Mouse (Mus musculus): ENCODE measurements around the gene Galnt3.

Galnt3 gene

DNA sequence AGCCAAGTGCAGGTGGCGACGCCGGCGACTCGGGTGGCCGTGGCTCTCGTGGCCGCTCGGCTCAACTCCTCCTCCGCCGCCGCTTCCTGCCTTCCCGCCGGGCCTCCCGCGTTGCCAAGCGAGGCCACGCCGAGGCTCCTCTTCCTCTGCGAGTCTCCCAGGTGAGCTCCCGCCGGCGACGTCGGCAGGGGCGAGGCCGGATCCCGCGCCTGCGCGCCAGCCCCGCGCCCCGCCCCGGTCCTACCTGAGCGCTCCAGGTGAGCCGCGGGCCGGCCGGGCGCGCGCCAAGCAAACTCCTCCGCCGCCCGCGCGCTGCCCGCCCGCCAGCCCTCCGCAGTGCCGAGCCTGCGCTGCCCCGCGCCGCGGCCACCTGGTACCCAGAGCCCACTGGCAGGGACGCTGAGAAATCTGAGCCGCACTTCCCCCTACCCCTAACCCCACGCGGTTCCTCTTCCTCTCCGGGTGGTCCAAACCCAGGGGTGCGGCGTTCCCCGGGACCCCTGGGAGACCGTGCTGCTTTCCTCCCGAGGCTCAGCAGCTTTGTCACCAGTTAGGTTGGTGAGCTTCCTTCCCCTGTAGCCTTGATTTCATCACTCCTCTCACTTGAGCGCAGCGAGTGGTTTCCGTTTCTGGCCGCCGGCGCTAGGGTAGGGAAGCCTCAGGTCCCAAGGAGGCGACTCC is at the start of gene Galnt3:
Galnt3 (minus strand) TSS at position 404 of the 681 bp plus-strand sequence.
- no peak for DNase-seq (ENCODE audit: low spot score)

DNA sequence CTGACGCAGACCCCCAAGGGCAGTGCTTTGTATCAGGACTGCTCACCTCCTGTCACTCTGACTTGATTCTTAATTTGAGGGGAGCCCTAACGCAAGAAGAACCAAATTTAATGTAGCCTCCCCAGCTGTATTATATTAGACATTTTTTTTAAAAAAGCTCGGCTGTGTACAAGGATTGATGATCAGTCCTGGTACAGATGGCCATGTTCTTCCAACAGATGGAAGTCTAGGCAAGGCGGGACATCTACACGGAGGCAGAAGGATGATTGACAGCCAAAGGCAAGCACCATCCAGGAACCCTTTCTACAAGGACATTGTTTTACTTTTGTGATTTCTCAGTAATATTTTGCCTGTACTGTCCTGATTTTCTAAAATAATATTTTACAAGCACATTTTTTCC is 48.3 kb upstream of the Galnt3 start:
- DNase-seq (ENCODE audit: low spot score) = peak; percentile 77

DNA sequence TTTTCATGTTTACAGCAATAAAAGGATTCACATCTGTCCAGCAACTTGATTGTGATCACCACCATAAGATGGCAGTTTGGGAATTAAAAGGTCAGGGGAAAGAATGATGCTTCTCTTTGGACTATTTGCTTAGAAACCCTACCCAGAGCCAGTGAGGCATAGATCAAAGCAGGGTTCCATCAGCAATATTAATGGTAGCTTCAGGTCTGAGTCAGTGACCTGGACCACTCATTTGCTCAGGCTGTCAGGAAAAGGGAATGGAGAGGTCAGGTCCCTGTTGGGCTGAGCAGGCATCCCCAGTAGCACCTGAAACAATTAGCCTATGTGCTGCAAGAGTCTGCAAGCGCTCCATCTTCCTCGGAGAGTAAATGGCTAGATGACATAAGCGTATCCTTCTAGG is 46.8 kb upstream of the Galnt3 start:
- DNase-seq (ENCODE audit: low spot score) = no peak

GRCm38 (mm10) chr2:66170721-66171120 is 45.9 kb upstream of the Galnt3 start:
- DNase-seq (ENCODE audit: low spot score) = no peak

DNA sequence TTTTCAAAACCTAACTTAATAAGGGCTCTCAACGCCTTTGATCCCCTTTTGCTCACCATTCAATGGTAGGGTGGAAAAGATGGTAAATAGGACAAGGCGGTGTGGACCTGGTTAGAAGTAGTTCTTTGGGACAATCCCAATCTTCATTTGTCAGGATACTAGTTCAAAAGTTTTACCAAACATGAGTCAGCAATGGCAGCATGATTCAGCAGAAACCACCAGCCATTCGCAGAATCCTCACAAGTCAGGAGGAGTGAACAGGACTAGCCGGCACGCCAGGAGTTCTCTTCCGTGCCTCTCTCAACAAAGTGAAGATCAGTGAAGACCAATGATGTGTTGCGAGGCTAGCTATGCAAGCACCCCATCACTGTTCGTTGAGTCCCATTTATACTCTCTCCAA is 40.2 kb upstream of the Galnt3 start:
- no peak for DNase-seq (ENCODE audit: low spot score)

GRCm38 (mm10) chr2:66158140-66158915 is 33.5 kb upstream of the Galnt3 start:
- no peak for DNase-seq (ENCODE audit: low spot score)

- DNase-seq (ENCODE audit: low spot score) = no peak
Measured at GRCm38 (mm10) chr2:66151436-66151835, 26.6 kb upstream of the Galnt3 start.

- no peak for DNase-seq (ENCODE audit: low spot score)
Measured at GRCm38 (mm10) chr2:66150531-66150930, 25.7 kb upstream of the Galnt3 start.

DNA sequence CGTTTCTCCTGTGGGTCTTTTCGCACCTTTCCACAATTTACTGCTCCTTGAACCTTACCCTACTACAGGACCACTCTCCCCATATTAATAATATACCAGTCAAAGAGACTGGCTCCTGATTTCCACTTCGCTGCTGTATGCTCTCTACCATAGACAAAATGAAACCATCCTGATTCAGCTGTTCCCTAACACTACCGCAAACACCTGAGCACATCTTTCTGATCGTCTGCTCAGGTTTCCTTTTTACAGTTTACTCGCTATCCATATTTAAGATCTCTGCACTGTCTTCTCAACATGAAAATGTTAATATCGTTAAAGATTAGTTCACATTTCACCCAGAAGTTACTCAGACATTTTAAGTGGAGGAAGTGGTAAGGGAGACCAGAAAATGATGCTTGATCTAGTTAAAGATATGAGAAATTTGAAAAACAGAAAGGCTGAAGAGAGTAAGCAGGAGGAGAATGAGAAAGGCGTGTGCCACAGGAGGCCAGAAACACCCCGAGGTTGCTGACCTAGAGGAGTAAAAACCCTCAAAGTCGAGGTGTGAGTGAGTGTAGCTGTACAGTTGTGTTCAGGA is 23.9 kb upstream of the Galnt3 start:
- no peak for DNase-seq (ENCODE audit: low spot score)

DNA sequence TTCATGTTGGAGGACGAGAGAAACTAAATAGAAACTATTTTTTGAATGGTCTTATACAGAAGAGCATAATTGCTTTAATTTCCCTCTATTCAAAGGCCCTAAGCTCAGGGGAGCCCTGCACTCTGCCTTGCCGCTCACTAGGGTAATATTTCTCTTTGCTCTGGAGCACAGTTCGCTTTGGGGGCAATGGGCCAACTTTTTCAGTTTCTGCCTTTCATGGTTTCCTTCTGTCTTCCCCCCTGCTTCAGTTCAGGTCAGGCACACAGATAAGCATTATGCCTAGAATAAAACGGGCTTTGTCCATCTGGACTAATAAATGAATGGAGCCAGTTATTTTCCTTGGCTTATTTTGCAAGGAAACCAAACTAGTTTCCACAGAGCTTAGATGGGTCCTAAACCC is 21.7 kb upstream of the Galnt3 start:
- DNase-seq (ENCODE audit: low spot score) = no peak

- DNase-seq (ENCODE audit: low spot score) = no peak
Measured at GRCm38 (mm10) chr2:66144770-66145169, 20.0 kb upstream of the Galnt3 start.

- no peak for DNase-seq (ENCODE audit: low spot score)
Measured at GRCm38 (mm10) chr2:66143284-66143683, 18.5 kb upstream of the Galnt3 start.

- DNase-seq (ENCODE audit: low spot score) = no peak
Measured at GRCm38 (mm10) chr2:66142711-66143110, 17.9 kb upstream of the Galnt3 start.

DNA sequence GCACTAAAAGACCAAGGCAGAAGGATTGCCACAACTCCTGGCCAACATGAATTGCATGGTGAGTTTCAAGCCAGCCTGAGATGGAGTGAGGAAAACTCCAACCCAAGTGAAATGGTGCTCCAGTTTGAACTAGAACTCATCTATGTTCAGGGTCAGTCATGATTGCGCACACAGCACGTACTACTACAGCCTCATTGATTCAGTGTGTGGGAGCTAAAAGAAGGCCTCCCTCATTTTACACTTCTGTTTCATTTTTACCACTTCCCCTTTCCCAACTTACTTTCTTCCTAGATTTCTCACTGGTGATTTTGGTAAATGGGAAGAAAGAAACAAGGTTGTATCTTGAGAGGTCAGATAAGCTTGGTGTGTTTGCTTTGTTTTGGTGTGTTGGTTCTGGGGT is 17.5 kb upstream of the Galnt3 start:
- DNase-seq (ENCODE audit: low spot score) = no peak

DNA sequence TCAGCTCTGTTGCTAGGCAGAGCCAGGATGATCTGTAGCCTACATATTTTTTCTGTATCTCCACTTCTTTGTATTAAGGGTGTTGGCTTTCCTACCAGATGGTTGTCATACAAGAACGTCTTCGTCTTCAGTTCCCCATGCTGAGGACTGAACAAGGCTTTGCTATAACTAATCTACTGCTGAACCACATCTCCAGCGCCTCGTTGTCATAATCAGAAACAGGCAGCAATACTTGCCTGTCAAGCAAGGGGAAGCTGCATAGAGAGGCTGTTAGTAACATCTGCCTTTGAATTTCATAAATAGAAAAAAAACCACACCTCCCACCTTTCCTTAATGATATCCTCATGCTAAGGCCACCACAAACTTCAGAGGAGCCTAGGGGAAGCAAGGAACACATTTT is 15.5 kb upstream of the Galnt3 start:
- DNase-seq (ENCODE audit: low spot score) = no peak

GRCm38 (mm10) chr2:66131862-66132544 is 7.2 kb upstream of the Galnt3 start:
- no peak for DNase-seq (ENCODE audit: low spot score)

GRCm38 (mm10) chr2:66128941-66129340 is 4.1 kb upstream of the Galnt3 start:
- DNase-seq (ENCODE audit: low spot score) = no peak

DNA sequence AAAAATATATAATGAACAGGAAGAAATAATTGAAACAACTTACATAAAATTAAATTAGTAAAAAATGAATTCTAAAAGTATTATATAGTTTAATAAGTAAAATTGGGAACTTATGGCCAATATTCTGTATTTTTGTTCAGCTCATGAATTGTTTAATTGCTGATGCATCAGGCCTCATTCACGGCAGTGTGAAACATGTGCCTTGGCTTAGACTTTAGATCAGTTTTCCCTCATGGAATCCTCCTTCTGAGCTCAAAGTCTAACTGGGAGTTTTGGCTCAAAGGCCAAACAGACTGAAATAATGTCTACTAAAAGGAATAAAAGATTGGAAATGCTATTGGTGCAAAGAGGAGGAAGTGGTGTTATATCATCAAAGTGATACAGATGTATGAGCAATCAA is 2.7 kb upstream of the Galnt3 start:
- no peak for DNase-seq (ENCODE audit: low spot score)

DNA sequence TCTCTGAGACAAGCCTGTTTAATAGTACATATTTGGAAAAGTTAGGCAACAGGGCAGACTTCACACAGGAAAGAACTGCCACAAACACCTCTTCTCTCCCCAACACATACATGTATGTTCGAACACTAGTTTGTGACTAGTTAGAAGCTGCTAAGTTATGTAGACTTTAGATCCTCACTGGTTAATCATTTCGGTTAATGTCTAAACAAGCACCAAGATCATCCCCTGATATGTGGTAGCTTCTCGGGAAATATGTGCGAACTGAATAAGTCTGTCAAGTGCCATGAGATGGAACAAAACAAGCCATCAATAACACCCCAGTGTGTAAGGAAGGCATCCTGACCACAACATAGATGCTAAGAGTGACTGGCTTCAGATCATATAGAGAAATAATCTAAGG is 2.1 kb upstream of the Galnt3 start:
- DNase-seq (ENCODE audit: low spot score) = no peak

DNA sequence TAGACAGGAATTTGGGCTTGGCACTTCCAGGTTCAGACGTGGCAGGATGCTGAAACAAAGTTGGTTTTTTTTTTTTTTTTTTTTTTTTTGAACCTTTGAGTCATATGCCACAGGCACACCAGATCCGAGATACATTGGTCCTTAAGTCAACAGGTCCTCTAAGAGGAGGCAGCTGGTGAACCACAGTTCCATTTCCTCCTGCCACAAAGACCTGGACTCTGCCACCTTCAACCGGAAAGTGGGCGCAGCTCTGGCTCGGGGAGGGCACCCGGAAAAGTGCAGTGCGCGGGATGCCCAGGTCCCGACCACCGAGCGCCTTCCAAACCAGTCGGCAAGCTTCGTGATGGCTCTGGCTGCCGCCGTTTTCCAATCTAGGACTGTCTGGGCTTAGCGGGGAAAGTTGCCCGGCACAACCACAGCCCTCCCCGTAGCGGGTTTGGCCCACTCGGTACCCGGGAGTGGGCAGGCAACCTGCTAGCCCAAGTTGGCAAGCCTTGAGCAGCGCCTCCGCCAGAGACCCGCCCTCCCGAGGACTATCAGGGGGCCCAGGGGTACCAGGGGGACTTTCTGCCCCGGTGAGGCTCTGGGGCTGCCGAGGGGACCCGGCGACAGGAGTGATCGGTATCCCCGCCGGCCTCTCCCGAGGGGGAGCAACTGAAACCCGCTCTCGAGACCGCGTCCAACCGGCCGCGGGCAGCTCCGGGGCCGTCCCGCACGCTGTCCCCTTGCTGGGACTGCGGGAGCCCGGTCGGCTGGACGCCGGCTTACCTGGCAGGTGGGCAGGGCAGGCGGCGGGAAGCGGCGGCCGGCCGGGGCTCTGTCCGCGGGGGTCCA is 821 bp downstream of the Galnt3 start:
- DNase-seq (ENCODE audit: low spot score) = no peak

DNA sequence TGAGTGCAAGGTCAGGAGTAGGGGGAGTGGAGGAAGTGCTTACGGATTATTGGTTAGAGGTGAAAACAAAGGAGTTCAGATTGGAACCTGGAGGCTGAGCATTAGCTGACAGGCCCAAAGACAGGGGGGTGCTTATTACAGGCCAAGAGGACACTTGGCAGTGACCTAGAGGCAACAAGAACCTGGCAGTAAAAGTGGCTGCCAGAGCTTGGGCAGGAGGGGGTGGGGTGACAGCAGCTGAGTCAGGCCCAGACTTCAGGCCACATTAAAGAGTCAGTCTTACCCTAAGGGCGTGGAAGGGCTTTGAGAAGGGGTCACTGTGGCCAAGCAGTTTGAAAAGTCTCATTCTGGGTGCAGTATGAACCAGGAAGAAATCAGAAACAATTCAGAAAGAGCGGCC is 7.1 kb downstream of the Galnt3 start:
- DNase-seq (ENCODE audit: low spot score) = no peak

Measured in layer of hippocampus, adult 9-10 months (tissue).